Mouse (Mus musculus) adrenal gland (tissue): ENCODE measurements around the gene Tbccd1.

Source experiments
- intact Hi-C: fragments of 180-260 bp; cut with DNase I; formaldehyde crosslinking; loops from one replicate; pipeline ENCODE4 v1.15.1; 2025

Tbccd1 gene

GRCm38 (mm10) chr16:22873369-22873768 lies 15.9 kb upstream of the Tbccd1 start:
- intact Hi-C loops: no loop called here

DNA sequence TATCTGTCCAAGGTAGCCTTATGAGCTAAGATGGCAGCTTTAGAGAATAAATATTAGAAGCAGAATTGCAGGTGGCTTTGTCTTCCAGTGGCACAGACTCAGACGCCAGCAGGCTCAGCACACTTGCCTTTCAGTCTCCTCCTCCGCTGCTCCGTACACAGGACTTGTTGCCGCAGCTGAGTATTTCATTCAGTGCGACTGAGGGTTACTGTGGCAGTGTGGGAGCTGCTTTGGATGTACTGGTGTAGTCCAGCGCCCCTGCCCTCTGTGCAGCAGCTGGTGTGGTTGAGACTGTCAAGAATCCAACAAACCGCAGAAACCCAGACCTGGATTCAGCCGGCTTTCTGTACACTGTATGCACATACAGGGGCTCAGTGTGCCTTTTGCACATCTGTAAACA lies 14.9 kb upstream of the Tbccd1 start:
- intact Hi-C loops: no loop called here

DNA sequence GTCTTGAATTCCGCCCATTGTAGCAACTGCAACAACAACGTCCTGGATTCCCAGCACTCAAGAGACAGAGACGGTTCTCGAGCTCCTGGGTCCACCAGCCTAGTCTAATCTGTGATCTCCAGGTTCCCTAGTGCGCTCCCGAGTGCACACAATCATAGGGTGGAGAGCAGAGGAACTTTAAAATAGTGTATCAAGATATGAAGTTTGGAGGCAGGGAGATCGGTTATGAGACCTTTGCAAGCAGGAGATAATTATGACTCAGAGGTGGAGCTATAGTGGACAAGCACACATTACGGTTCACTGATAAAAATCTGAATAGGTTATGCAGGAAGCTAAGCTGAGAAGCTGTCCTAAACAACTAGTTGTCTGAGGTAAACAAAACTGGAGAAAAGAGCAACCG lies 696 bp downstream of the Tbccd1 start:
- intact Hi-C loops: no loop called here

- intact Hi-C loops: no loop called here
Measured at GRCm38 (mm10) chr16:22852709-22853108, 4.8 kb downstream of the Tbccd1 start.

DNA sequence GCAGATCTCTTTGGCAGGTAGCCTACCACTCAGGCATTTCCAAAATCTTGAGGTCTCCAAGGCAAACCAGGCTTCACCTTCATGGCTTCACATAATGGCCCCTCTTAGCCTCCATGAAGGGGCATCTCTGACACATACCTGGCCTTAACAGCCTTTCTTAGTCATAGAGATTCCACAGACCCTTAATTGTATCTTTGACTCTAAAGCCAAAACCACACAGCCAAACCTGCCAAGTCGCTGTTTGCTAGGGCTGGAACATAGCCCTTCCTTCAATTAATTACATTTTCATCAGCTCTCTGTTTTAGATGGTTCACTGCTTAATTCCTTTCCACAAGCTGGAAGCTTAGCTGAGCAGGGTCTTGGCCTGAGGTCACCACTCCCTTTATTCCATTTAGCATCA lies 9.1 kb downstream of the Tbccd1 start:
- intact Hi-C loops: no loop called here

GRCm38 (mm10) chr16:22847686-22848085 lies 9.8 kb downstream of the Tbccd1 start:
- intact Hi-C loops: no loop called here

DNA sequence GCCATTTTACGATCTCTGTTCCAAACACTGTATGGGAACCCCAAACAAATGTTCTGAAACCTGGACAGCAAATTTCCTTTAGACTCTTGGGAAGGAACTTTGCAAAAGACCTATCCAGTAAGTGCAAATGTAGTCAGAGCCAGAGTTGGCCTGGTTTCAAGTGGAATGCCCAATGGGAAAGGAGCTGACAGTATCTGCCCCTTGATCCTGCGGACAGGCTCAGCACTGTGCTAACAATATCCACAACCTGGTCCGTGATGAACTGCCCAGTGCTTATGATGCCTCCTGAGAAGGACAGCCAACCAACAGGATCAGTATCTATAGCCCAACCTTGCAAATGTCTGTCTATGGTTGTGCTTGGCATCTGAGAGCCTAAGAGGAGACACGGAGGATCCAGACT lies 12.0 kb downstream of the Tbccd1 start:
- intact Hi-C loops: no loop called here

- intact Hi-C loops: no loop called here
Measured at GRCm38 (mm10) chr16:22844834-22845233, 12.6 kb downstream of the Tbccd1 start.

GRCm38 (mm10) chr16:22844061-22844801 lies 13.2 kb downstream of the Tbccd1 start:
- intact Hi-C loops: no loop called here

DNA sequence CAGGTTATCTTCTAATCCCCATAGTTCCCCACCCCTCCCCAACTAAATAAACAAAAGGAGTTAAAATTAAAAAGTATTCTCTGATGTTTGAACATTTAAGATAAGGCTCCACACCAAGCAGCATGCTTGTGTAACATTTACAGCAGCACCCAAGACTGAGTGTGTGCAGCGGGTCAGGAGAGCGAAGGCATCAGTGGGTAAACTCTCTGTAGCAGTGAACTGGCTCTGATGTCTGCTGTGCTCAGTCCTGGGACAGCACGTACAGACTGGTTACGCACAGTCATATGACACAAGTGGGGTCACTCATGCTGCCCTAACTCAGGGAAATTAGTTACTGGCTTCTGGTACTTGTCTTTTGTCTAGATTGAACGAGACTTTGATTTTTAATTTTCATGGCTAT lies 14.6 kb downstream of the Tbccd1 start:
- intact Hi-C loops: no loop called here

- intact Hi-C loops: no loop called here
Measured at GRCm38 (mm10) chr16:22839146-22839857, 18.2 kb downstream of the Tbccd1 start.

DNA sequence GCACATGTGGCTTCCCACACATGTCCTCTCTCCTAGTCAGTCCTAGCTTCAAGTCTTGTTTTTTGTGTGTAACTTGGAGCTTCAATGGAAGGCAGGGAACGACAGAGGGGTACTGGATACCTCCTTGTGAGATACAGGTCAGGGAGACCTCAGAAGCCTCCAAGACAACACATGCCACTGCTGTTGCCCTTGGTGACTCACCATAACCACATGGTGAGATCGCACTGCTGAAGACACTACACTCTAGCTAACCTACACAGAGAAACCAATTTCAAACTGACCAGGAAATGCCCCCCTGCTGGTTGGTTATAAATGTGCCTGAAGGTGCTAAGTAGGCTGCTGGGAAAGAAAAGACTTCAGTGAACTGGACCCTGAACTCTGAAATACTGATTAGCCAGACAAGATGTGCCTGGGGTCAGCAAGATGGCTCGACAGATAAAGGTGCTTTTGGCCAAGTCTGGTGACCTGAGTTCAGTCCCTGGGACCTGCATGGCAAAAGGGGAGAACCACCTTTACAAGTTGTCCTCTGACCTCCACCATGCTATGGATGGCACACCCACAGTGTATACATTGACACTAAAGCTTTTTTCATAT lies 24.4 kb downstream of the Tbccd1 start:
- intact Hi-C loops: no loop called here

DNA sequence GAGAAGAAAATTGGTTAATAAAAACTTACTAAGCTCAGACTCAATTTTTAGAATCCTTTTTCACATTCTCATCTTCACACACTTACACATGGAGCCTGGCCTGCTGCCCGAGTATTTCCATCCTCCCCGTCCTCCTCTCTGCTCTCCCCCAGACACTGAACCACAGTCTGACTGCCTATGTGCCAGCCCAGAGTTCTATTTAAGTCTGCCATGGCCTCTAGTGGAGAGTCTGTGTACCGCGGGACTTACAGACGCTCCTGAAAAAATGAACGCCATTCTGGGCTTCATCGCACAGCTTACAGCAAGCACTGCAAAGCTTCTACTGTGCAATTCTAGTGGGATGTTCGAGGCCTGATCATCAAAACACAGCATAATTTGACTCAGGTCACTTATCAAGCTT lies 36.7 kb downstream of the Tbccd1 start:
- intact Hi-C loops: no loop called here

DNA sequence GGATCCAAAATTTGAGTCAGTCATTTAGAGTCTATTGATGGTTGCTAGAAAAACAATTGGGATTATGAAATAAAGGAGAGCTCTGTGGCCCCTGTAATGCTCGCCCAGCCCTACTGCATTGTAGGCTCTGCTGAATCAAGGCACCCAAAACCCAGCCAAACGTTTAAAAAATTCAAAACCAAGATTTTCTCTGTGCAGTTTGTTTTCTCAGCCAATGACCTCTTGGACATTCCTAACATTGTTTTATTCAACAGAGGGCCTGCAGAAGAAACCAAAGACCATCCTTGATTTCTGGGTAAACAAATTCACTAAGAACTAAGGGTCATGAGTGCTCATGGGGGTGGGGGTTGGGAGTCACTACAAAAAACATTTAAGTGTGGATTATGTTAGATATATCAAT lies 46.0 kb downstream of the Tbccd1 start, which contains the start of gene Crygs:
TSS of gene Crygs (minus strand) at position 101 of the 400 bp plus-strand sequence.
- intact Hi-C loops: no loop called here

GRCm38 (mm10) chr16:22807468-22808070 lies 49.9 kb downstream of the Tbccd1 start:
- intact Hi-C loops: loop anchor here (2.0 to 5.0 kb wide), 2 partner anchors 85 to 243 kb away; no protein-coding TSS in a partner anchor

DNA sequence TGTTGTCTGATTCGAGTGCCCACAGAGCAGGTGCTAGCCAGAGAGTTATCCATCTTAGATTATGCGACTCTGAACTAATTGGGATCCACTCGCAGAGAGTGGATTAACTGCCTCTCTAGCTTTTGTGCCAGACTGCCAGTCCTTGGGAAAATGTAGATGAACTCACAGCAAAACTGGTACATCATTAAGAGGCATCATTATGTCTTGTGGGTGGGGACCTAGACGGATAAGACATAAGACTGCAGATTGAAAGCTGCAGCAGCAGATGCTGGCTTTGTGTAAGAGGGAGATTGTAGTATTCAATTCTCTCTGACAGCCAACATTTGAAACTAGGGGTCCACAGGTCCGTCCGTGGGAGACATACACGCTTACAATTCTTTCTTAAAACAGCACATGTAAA lies 54.7 kb downstream of the Tbccd1 start:
- intact Hi-C loops: loop anchor here (2.0 kb wide), 1 partner anchor 500 kb away; no protein-coding TSS in a partner anchor

GRCm38 (mm10) chr16:22800849-22801109 lies 56.7 kb downstream of the Tbccd1 start:
- intact Hi-C loops: no loop called here

- intact Hi-C loops: no loop called here
Measured at GRCm38 (mm10) chr16:22800026-22800848, 57.2 kb downstream of the Tbccd1 start.

GRCm38 (mm10) chr16:22798520-22798919 lies 58.9 kb downstream of the Tbccd1 start:
- intact Hi-C loops: no loop called here

DNA sequence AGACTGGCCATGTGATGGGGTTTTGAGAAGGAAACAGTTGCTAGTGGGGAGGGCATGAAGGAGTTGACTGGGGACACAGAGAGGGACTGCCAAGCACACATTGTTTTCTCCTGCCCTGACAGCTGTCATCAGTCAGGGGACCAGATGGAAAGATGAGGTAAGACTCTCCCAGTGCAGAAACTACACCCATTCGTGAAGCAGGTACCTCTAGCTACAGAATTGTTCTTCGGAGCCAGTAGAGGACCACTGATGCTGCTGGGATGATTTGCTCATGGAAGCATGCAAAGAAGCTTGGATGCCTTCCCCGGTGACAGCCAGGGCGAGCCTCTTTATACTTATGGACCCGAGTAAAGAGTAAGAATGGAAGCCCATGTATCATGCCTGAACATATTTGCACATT lies 59.9 kb downstream of the Tbccd1 start:
- intact Hi-C loops: no loop called here

GRCm38 (mm10) chr16:22795497-22795896 lies 62.0 kb downstream of the Tbccd1 start:
- intact Hi-C loops: no loop called here
